Mouse (Mus musculus) kidney, adult 2 months (tissue): Measurements from ENCODE around the gene Rpl23a. TPM values are rescaled to one million over a fixed set of nuclear protein-coding genes. Genes with fewer than 3 reads are reported as not detected.

Experiments
- DNase-seq: peaks from one replicate; pipeline ENCODE4 v3.0.0; 2021
- H3K27ac ChIP-seq: fragments of 200-500 bp; 2 replicates; pipeline ENCODE4 v1.5.1; 2012; ENCODE audit warnings: low read depth, low read length, control low read depth, inconsistent platforms; ENCODE audit not compliant: insufficient read depth
- H3K27me3 ChIP-seq: fragments of 200-500 bp; replicated peaks from 2 replicates; pipeline ENCODE4 v1.6.1; 2012; ENCODE audit warnings: mild to moderate bottlenecking, moderate library complexity, low read length, inconsistent platforms; ENCODE audit not compliant: control insufficient read depth, insufficient read depth
- H3K36me3 ChIP-seq: fragments of 200-500 bp; 2 replicates; pipeline ENCODE4 v1.6.1; 2012; ENCODE audit warnings: mild to moderate bottlenecking, moderate library complexity, low read length, inconsistent platforms; ENCODE audit not compliant: control insufficient read depth, insufficient read depth
- H3K4me1 ChIP-seq: fragments of 200-500 bp; 2 replicates; pipeline ENCODE4 v1.6.1; 2011; ENCODE audit warnings: low read length; ENCODE audit not compliant: control insufficient read depth, insufficient read depth
- H3K4me3 ChIP-seq: fragments of 200-500 bp; 2 replicates; pipeline ENCODE4 v1.5.1; 2011; ENCODE audit warnings: mild to moderate bottlenecking, low read depth, low read length, control low read depth; ENCODE audit not compliant: insufficient read depth
- CTCF ChIP-seq: fragments of 200-500 bp; conservative IDR thresholded peaks from 2 replicates; pipeline ENCODE4 v1.5.1; 2011; ENCODE audit warnings: low read depth, mild to moderate bottlenecking, control low read depth, low read length, moderate library complexity, mixed read lengths; ENCODE audit not compliant: insufficient read depth, insufficient read length
- POLR2A ChIP-seq: fragments of 200-500 bp; IDR thresholded peaks from one replicate; pipeline ENCODE4 v1.6.1; 2011; ENCODE audit warnings: low read depth, low read length, control low read depth
- WGBS: fragments of 180-500 bp; shearing (Covaris S2); methylation state at CpG from one replicate; pipeline ENCODE4 v1.1.7; 2018; 5-methylcytosine and 5-hydroxymethylcytosine counted together
- polyA plus RNA-seq: library from polyadenylated mRNA; depleted of rRNA; stranded (reverse); fragments of >200 nt; gene quantifications from 2 replicates; pipeline ENCODE4 v1.2.3, GENCODE M21; 2012

The Rpl23a gene
- polyA plus RNA-seq, 1 experiment: 278 TPM

DNA sequence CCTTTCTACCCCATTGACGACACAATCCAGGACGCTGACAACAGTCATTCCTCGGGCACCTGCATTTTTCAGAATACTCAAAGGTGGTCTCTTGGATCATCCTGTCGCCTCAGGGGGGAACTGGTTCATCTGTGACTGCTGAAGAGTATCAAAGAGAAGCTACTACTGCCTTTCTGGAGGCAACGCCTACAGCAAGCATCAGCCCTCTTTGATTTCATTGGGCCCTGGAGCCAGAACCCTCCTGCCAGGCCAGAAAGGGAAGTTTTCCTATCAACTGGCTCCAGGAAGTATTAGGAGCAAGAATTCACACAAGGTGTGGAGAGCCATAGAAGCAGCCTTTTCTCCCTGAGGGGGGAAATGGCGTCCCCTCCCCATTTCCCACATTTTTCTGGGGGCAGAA, 16.7 kb downstream of the Rpl23a start:
- 82% methylated on average over 6 of the region's 6 CpGs for WGBS
- H3K4me3 ChIP-seq: no peak overlapping the region
- TF ChIP-seq CTCF: no peak
- no peak for TF ChIP-seq POLR2A
- peaks cover 24% of the 10 kb centered on the region; the same call in 1 of the 2 replicates for H3K4me1 ChIP-seq
- DNase-seq: no peak
- no peaks in the 10 kb centered on the region for H3K27me3 ChIP-seq
- peak overlapping the region; percentile 93 for H3K27ac ChIP-seq
- no peaks in the 10 kb centered on the region for H3K36me3 ChIP-seq

DNA sequence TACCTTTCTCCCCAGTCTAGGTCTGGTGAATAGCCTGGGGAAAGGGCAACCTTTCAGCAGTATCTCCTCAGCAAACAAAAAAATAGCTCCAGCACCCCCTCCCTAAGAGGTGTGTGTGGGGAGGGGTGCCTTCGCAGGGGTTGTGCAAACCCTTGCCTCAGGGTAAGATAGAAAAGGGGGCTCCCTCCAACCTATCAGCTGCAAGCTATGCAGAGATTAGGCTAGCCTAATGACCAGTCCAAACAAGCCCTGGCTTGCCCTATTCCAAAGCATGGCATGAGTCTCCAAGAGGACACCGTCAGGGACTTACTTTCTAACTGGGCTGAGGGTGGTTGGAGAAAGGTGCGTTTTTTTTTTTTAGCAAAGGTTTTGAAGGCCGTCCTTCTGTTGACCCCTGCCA, 17.2 kb downstream of the Rpl23a start:
- H3K4me3 ChIP-seq: no peak overlapping the region
- peak overlapping the region; percentile 93 for H3K27ac ChIP-seq

DNA sequence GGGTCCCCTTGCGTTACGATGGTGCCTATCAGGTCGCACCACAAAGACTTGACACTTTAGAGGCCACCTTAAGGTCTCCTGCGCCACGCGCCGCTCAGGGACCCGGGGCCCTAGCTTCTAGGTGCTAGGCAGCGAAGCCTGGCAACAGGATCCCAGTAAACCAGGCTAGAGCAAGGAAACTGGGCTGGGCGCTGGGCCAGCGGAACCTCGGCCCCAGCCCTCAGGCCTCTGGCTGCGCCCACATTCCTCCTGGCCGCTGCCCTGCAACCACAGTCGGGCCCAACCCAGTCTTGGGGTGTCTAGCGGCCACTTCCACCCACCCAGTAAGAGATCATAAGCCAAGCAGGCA, 17.6 kb downstream of the Rpl23a start:
- WGBS: 2% methylated on average over 16 of the region's 16 CpGs
- Histone ChIP-seq H3K4me1 (peaks cover 27% of the 10 kb centered on the region; the same call in 1 of the 2 replicates), H3K27ac (peak overlapping the region; percentile 93), H3K36me3 (no peaks in the 10 kb centered on the region; the same call in 1 of the 2 replicates), H3K27me3 (no peaks in the 10 kb centered on the region), H3K4me3 (peak overlapping the region; percentile 88)
- DNase-seq: peak; percentile 87
- TF ChIP-seq CTCF: no peak
- no peak for TF ChIP-seq POLR2A

More for the DNA sequence above, 17.2 kb downstream of the Rpl23a start:
- no peak for DNase-seq
- Histone ChIP-seq H3K36me3 (no peaks in the 10 kb centered on the region; the same call in 1 of the 2 replicates), H3K27me3 (no peaks in the 10 kb centered on the region), H3K4me1 (peaks cover 27% of the 10 kb centered on the region; the same call in 1 of the 2 replicates)
- 35% methylated on average over 4 of the region's 4 CpGs for WGBS
- TF ChIP-seq CTCF (no peak), POLR2A (no peak)

DNA sequence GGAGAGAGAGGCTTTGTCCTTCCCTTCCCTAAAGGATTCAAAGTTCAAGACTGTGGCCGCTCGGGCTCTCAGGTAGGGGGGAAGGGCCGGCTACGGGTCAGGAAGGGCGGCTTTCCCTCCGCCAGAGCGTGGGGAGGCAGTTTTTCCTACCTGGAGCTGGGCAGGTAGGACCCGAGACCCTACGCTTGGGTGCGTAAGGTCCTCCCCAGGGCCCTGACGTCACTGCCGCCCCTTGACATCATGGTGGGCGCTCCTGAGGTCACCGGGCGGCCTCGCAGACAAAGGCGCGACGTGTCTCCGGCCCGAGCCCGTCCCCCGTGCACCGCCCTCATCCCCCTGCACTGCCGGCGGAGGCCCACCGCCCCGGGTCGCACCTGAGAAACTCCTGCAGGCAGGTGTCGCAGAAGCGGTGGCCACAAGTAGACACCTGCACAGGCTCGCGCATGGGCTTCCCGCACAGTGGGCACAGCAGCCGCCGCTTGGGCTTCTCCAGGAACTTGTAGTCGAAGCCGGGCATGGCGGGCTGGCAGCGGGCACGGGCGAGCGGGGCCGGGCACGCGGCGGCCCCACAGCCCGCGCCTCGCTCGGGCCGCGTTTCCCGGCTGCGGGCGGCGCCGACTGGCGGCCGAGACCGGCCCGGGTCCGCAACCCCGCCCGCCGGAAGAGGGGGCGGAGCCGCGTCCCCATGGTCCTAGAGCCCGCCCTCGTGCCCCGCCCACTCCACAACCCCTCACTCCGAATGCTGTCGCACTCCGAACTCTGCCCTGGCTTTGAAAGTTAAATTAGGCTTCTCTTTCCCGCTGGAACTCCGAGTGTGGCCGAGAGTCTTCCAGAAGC, 18.2 kb downstream of the Rpl23a start, which contains the start of gene Traf4:
Gene Traf4 (minus strand): TSS at position 666 of the 837 bp plus-strand sequence.
- peak; percentile 93 for DNase-seq
- Histone ChIP-seq H3K4me1 (peaks cover 32% of the 10 kb centered on the region; the same call in 1 of the 2 replicates), H3K27me3 (no peaks in the 10 kb centered on the region)

DNA sequence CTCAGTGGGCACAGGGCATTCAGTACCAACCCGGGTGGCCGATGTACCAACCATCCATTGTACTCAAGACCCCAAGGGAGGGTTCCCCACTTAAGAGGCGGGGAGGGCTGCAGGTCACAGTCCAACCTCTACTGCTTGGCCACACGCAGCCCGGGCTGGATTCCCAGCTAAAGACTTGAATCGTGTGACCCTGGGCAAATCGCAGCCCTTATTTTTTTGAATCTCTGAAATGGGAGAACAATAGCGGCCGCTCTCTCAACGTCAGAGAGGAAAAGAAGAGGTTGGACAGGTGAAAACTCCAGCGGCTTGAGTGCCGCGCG, 18.8 kb downstream of the Rpl23a start:
- DNase-seq: no peak
- Histone ChIP-seq H3K27ac (peak overlapping the region; percentile 95), H3K36me3 (peaks cover 4% of the 10 kb centered on the region), H3K4me1 (peaks cover 38% of the 10 kb centered on the region), H3K4me3 (peak overlapping the region; percentile 88), H3K27me3 (no peaks in the 10 kb centered on the region)
- TF ChIP-seq CTCF: no peak
- no peak for TF ChIP-seq POLR2A
- WGBS: 1% methylated on average over 14 of the region's 14 CpGs

More for the DNA sequence above, 18.2 kb downstream of the Rpl23a start, which contains the start of gene Traf4:
- peak within 1 kb of the TSS; percentile 95 for H3K27ac ChIP-seq
- peak within 1 kb of the TSS; percentile 88 for H3K4me3 ChIP-seq
- H3K36me3 ChIP-seq: peaks cover under 1% of the 10 kb centered on the region
- TF ChIP-seq CTCF (no peak), POLR2A (no peak)
- WGBS: 1% methylated on average over 78 of the region's 78 CpGs

- TF ChIP-seq POLR2A (no peak), CTCF (no peak)
- peak; percentile 81 for DNase-seq
- peaks cover 4% of the 10 kb centered on the region for H3K36me3 ChIP-seq
- WGBS: 3% methylated on average over 22 of the region's 22 CpGs
- no peaks in the 10 kb centered on the region for H3K27me3 ChIP-seq
- peak overlapping the region; percentile 95 for H3K27ac ChIP-seq
- H3K4me3 ChIP-seq: peak overlapping the region; percentile 88
- peaks cover 41% of the 10 kb centered on the region for H3K4me1 ChIP-seq
Observed at GRCm38 (mm10) chr11:78163681-78164603, 19.4 kb downstream of the Rpl23a start.
